Comparison of ENCODE assay signal across 9 mouse cellular contexts in the genomic region with DNA sequence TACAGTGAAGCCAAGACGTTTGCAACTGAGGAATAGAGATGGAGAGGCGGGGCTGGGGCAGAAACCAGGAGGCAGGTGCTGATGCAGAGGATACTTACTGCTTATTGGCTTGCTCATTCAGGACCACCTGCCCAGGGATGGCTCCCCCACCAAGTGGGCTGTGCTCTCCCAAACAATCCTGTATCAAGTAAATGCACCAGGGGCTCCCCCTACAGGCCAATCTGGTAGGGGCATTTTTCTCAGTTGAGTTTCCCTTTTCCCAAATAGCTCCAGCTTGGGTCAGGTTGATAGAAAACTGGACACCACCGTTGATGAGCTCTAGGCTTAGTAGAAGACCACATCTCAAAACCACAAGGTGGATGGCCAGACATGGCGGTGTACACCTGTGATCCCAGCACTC.
DNase-seq lines count a peak whose midpoint lies in the region; ATAC-seq and TF ChIP-seq lines count a peak whose summit lies in the region.
"Had no signal": no experiment of that assay in that cellular context is flagged by ENCODE, and none has a peak within 500 bp of the region (broad histone marks: within the 10 kb centered on the region; RNA-seq: fewer than 3 reads in every experiment).

No protein-coding gene starts in this region.

- no peaks in the 10 kb centered on the region for H3K27me3 ChIP-seq in forebrain, postnatal 0 days (ENCODE audit: insufficient read depth, low read length)
- H3K27me3 ChIP-seq in forebrain, embryonic 15.5 days = no peaks in the 10 kb centered on the region
- no peaks in the 10 kb centered on the region for H3K27me3 ChIP-seq in Patski
- H3K27me3 ChIP-seq: embryonic facial prominence, embryonic 13.5 days had no signal

- intact Hi-C loops in left cerebral cortex, postnatal 4 days (cut with DNase I) = no loop called here
- intact Hi-C loops in left cerebral cortex, postnatal 14 days (cut with DNase I) = no loop called here

- H3K4me1 ChIP-seq in forebrain, postnatal 0 days (ENCODE audit: insufficient read depth) = no peaks in the 10 kb centered on the region
- H3K4me1 ChIP-seq in forebrain, embryonic 15.5 days = peaks cover 9% of the 10 kb centered on the region

- H3K9me3 ChIP-seq in forebrain, postnatal 0 days (ENCODE audit: low read length) = no peaks in the 10 kb centered on the region
- no peaks in the 10 kb centered on the region for H3K9me3 ChIP-seq in forebrain, embryonic 15.5 days
- H3K9me3 ChIP-seq: embryonic facial prominence, embryonic 13.5 days had no signal

- CTCF ChIA-PET in Patski (lab: Charles Lee) = interaction anchor here (1.2 kb wide), 1 partner anchor 9 kb away, joined by 3 read pairs; no protein-coding TSS in a partner anchor

- in situ Hi-C loops in Patski (cut with MboI; ENCODE audit: low pct_unique_long_range_greater_than_20kb) = loop anchor here (10.0 to 25.0 kb wide), 2 partner anchors 106 to 183 kb away; a partner anchor contains a TSS

- POLR2A ChIA-PET in Patski (lab: Charles Lee) = no interaction called here

- peak; percentile 41; the same call in 1 of the 2 replicates for TF ChIP-seq CTCF in forebrain, postnatal 0 days (IDR thresholded peaks at IDR 0.05; ENCODE audit: low read depth)
- peak; percentile 47 for TF ChIP-seq CTCF in Patski (IDR thresholded peaks at IDR 0.05)

- no peak overlapping the region for H3K4me2 ChIP-seq in forebrain, postnatal 0 days (ENCODE audit: low read depth)
- H3K4me2 ChIP-seq in forebrain, embryonic 15.5 days (replicated peaks) = no peak overlapping the region
- H3K4me2 ChIP-seq: embryonic facial prominence, embryonic 13.5 days had no signal

- 58% methylated on average over 4 of the region's 4 CpGs for WGBS in forebrain, postnatal 0 days
- 68% methylated on average over 4 of the region's 4 CpGs for WGBS in forebrain, embryonic 15.5 days

- no peak overlapping the region for H3K9ac ChIP-seq in forebrain, postnatal 0 days
- H3K9ac ChIP-seq in forebrain, embryonic 15.5 days (replicated peaks) = no peak overlapping the region
- H3K9ac ChIP-seq: embryonic facial prominence, embryonic 13.5 days had no signal

- H3K27ac ChIP-seq in forebrain, postnatal 0 days (ENCODE audit: low read depth, low read length) = no peak overlapping the region
- no peak overlapping the region for H3K27ac ChIP-seq in forebrain, embryonic 15.5 days (replicated peaks)

- H3K4me3 ChIP-seq in forebrain, postnatal 0 days (ENCODE audit: low read depth, low read length) = no peak overlapping the region
- no peak overlapping the region for H3K4me3 ChIP-seq in forebrain, embryonic 15.5 days
- H3K4me3 ChIP-seq: embryonic facial prominence, embryonic 13.5 days had no signal

- DNase-seq in forebrain, postnatal 0 days = no peak
- DNase-seq in left cerebral cortex, postnatal 4 days = peak; percentile 24
- no peak for DNase-seq in left cerebral cortex, postnatal 14 days (ENCODE audit: low spot score in 2 of 2)
- no peak for DNase-seq in Patski (ENCODE audit: low read depth, low spot score)
- peak; percentile 39 for DNase-seq in lung, postnatal 36 days
- DNase-seq in spleen, postnatal 4 days (ENCODE audit: low spot score in 2 of 2) = no peak

- ATAC-seq in forebrain, postnatal 0 days = no peak
- no peak for ATAC-seq in forebrain, embryonic 15.5 days (replicated peaks)
- no peak for ATAC-seq in Patski
- no peak for ATAC-seq in activated CD4-positive, CD25-positive, alpha-beta regulatory T cell, adult 4 months

- H3K36me3 ChIP-seq in forebrain, postnatal 0 days (ENCODE audit: insufficient read depth) = no peaks in the 10 kb centered on the region
- no peaks in the 10 kb centered on the region for H3K36me3 ChIP-seq in forebrain, embryonic 15.5 days
- H3K36me3 ChIP-seq: embryonic facial prominence, embryonic 13.5 days had no signal

Comparison
In these comparisons a context has a peak if more than half of its experiments do, and no peak if none do; other contexts are left out.
1. DNase-seq: peak in left cerebral cortex, postnatal 4 days (single experiment) and lung, postnatal 36 days (single experiment); none in forebrain, postnatal 0 days (single experiment), left cerebral cortex, postnatal 14 days (0 of 2), Patski (single experiment) and spleen, postnatal 4 days (0 of 2).